Mouse (Mus musculus) kidney, adult 2 months (tissue): ENCODE results near the gene Tmem176a.

Source experiments
- CTCF ChIP-seq: fragments of 200-500 bp; conservative IDR thresholded peaks from 2 replicates; pipeline ENCODE4 v1.5.1; 2011; ENCODE audit warnings: low read depth, mild to moderate bottlenecking, control low read depth, low read length, moderate library complexity, mixed read lengths; ENCODE audit not compliant: insufficient read depth, insufficient read length
- POLR2A ChIP-seq: fragments of 200-500 bp; IDR thresholded peaks from one replicate; pipeline ENCODE4 v1.6.1; 2011; ENCODE audit warnings: low read depth, low read length, control low read depth

GRCm38 (mm10) chr6:48809494-48810219, 31.1 kb upstream of the Tmem176a start:
- TF ChIP-seq CTCF (no peak), POLR2A (no peak)
